Mouse (Mus musculus): ENCODE data around the gene Gpr137. TPM values are rescaled to one million over a fixed set of nuclear protein-coding genes. Genes with fewer than 3 reads are reported as not detected.

Gene Gpr137
- polyA plus RNA-seq, 1 experiment from 2014 or later, result 5.3 TPM

DNA sequence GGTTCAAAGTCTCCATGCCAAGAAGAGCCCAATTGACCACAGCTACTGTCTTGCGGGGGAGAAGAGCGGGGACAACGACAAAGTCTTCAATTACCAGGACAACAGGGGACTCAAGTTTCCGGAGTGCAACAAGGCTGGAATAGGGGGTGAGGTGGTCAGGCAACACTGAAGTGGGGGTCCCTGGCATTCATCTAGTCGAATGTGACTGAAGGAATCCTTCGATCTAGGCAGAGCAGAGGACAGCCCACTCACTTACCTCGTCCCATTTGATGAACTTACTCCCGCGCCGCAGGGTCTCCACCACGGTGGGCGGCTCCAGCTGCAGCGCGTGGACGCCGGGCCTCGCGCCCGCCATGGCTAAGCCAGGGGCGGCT is 27.0 kb upstream of the Gpr137 start:
- Histone ChIP-seq H3K9me3 (replicated peaks; ENCODE audit: control insufficient read depth, low read length) (no peaks in the 10 kb centered on the region), H3K4me3 (ENCODE audit: low read depth, low read length) (peak overlapping the region; percentile 70), H3K4me1 (ENCODE audit: control insufficient read depth, low read depth, low read length) (peaks cover 36% of the 10 kb centered on the region), H3K36me3 (ENCODE audit: control insufficient read depth, insufficient read depth) (0 out of 2 replicates have a peak, but pooled peaks cover 2% of the 10 kb centered on the region), H3K4me2 (ENCODE audit: low read depth, low read length) (peak overlapping the region; percentile 93), H3K9ac (ENCODE audit: low read depth, low read length) (peak overlapping the region; percentile 78), H3K27me3 (ENCODE audit: control insufficient read depth, insufficient read depth, low read depth, low read length) (peaks cover 5% of the 10 kb centered on the region), H3K27ac (ENCODE audit: low read length) (no peak overlapping the region)
- no peak; the same call in 1 of the 2 replicates for ATAC-seq (ENCODE audit: low read depth)
- under 1% methylated on average over 20 of the region's 20 CpGs for WGBS (ENCODE audit: insufficient replicate concordance)

DNA sequence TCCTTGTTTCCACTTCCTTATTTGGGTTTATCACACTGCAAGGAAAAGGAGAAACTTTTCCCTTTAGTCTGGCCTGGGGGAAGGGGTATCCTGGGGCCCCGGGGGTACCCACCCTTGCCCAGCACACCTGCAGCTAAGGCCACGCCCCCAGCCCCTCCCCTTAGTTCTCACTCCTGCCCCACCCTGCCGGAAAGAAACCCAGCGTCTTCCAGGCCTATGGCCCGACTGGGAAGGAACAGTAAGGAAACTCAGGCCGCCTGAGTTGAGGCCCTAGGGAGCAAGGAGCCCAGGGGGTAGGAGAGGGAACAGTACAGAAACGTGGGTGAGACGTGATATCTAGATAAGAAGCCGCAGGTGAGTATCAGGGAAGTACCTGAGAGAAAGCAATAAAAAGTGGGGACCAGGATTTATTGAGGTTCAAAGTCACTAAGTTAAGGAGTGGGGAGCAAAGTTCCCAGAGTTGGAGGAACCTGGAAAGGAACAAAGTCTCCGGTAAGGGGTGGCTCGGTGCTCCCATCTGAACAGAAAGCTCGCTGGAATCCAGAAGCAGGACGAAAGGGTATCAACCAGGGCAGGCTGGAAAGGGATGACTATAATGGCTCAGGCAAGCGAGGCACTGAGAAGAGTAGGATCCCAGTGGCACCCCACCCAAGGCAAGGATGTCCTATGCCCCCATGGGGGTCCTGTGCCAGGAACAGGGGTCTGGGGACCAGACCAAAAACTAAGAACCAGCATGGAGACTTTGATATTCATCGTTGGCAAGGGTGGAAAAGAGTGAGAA is 26.4 kb upstream of the Gpr137 start:
- Histone ChIP-seq H3K9ac (ENCODE audit: low read depth, low read length) (peak overlapping the region; percentile 78), H3K27ac (ENCODE audit: low read length) (no peak overlapping the region), H3K4me1 (ENCODE audit: control insufficient read depth, low read depth, low read length) (peaks cover 30% of the 10 kb centered on the region), H3K27me3 (ENCODE audit: control insufficient read depth, insufficient read depth, low read depth, low read length) (peaks cover 5% of the 10 kb centered on the region), H3K4me3 (ENCODE audit: low read depth, low read length) (peak overlapping the region; percentile 70), H3K9me3 (replicated peaks; ENCODE audit: control insufficient read depth, low read length) (no peaks in the 10 kb centered on the region), H3K4me2 (ENCODE audit: low read depth, low read length) (peak overlapping the region; percentile 93), H3K36me3 (ENCODE audit: control insufficient read depth, insufficient read depth) (0 out of 2 replicates have a peak, but pooled peaks cover 2% of the 10 kb centered on the region)
- ATAC-seq (ENCODE audit: low read depth), result no peak
- WGBS (ENCODE audit: insufficient replicate concordance), result 9% methylated on average over 15 of the region's 15 CpGs

DNA sequence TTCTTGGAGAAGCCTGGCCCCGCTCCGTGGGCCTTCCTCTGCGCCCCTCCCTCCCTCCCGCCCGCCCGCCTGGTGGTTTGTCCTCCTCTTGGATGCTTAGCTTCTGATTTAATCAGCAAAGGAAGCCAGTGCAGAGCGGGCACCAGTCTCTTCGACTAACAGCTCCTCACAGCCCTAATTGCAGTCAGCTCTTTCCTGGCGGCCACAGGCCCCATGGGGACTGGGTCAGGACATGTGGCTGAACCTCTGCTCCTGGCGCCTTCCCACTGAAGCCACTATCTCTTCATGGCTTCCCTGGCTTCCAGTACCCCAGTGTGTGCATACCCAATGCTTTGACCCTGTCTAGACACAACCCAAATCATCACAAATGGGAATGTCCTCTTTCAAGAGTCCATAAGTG is 14.2 kb upstream of the Gpr137 start:
- peaks cover 7% of the 10 kb centered on the region for H3K36me3 ChIP-seq (ENCODE audit: control insufficient read depth, insufficient read depth)
- no peaks in the 10 kb centered on the region for H3K27me3 ChIP-seq (ENCODE audit: control insufficient read depth, insufficient read depth, low read depth, low read length)
- no peak for ATAC-seq (ENCODE audit: low read depth)
- H3K4me3 ChIP-seq (ENCODE audit: low read depth, low read length), result no peak overlapping the region
- H3K9ac ChIP-seq (ENCODE audit: low read depth, low read length), result no peak overlapping the region
- no peaks in the 10 kb centered on the region for H3K9me3 ChIP-seq (replicated peaks; ENCODE audit: control insufficient read depth, low read length)
- H3K27ac ChIP-seq (ENCODE audit: low read length), result no peak overlapping the region
- WGBS (ENCODE audit: insufficient replicate concordance), result 61% methylated on average over 10 of the region's 10 CpGs
- H3K4me2 ChIP-seq (ENCODE audit: low read depth, low read length), result no peak overlapping the region
- peaks cover 12% of the 10 kb centered on the region for H3K4me1 ChIP-seq (ENCODE audit: control insufficient read depth, low read depth, low read length)

- 73% methylated on average over 7 of the region's 7 CpGs for WGBS (ENCODE audit: insufficient replicate concordance)
- H3K27ac ChIP-seq (ENCODE audit: low read length), result no peak overlapping the region
- H3K4me3 ChIP-seq (ENCODE audit: low read depth, low read length), result no peak overlapping the region
- no peaks in the 10 kb centered on the region for H3K9me3 ChIP-seq (replicated peaks; ENCODE audit: control insufficient read depth, low read length)
- no peak overlapping the region for H3K9ac ChIP-seq (ENCODE audit: low read depth, low read length)
- no peak for ATAC-seq (ENCODE audit: low read depth)
- peaks cover 17% of the 10 kb centered on the region for H3K4me1 ChIP-seq (ENCODE audit: control insufficient read depth, low read depth, low read length)
- H3K36me3 ChIP-seq (ENCODE audit: control insufficient read depth, insufficient read depth), result peaks cover 7% of the 10 kb centered on the region
- no peak overlapping the region for H3K4me2 ChIP-seq (ENCODE audit: low read depth, low read length)
- H3K27me3 ChIP-seq (ENCODE audit: control insufficient read depth, insufficient read depth, low read depth, low read length), result no peaks in the 10 kb centered on the region
Observed at GRCm38 (mm10) chr19:6955424-6955823, 13.1 kb upstream of the Gpr137 start.

GRCm38 (mm10) chr19:6954046-6954445 is 11.8 kb upstream of the Gpr137 start:
- no peak overlapping the region for H3K9ac ChIP-seq (ENCODE audit: low read depth, low read length)
- no peak for ATAC-seq (ENCODE audit: low read depth)
- peaks cover 28% of the 10 kb centered on the region for H3K4me1 ChIP-seq (ENCODE audit: control insufficient read depth, low read depth, low read length)
- H3K4me2 ChIP-seq (ENCODE audit: low read depth, low read length), result no peak overlapping the region
- no peaks in the 10 kb centered on the region for H3K9me3 ChIP-seq (replicated peaks; ENCODE audit: control insufficient read depth, low read length)
- no peaks in the 10 kb centered on the region for H3K27me3 ChIP-seq (ENCODE audit: control insufficient read depth, insufficient read depth, low read depth, low read length)
- H3K36me3 ChIP-seq (ENCODE audit: control insufficient read depth, insufficient read depth), result no peaks in the 10 kb centered on the region; the same call in none of the 2 replicates
- 65% methylated on average over 9 of the region's 9 CpGs for WGBS (ENCODE audit: insufficient replicate concordance)
- no peak overlapping the region for H3K27ac ChIP-seq (ENCODE audit: low read length)
- no peak overlapping the region for H3K4me3 ChIP-seq (ENCODE audit: low read depth, low read length)

- H3K4me1 ChIP-seq (ENCODE audit: control insufficient read depth, low read depth, low read length), result peaks cover 28% of the 10 kb centered on the region
- no peaks in the 10 kb centered on the region; the same call in 1 of the 2 replicates for H3K36me3 ChIP-seq (ENCODE audit: control insufficient read depth, insufficient read depth)
- ATAC-seq (ENCODE audit: low read depth), result no peak
- peak overlapping the region; percentile 72 for H3K4me3 ChIP-seq (ENCODE audit: low read depth, low read length)
- peak overlapping the region; percentile 74 for H3K9ac ChIP-seq (ENCODE audit: low read depth, low read length)
- H3K27ac ChIP-seq (ENCODE audit: low read length), result peak overlapping the region; percentile 94
- no peaks in the 10 kb centered on the region for H3K27me3 ChIP-seq (ENCODE audit: control insufficient read depth, insufficient read depth, low read depth, low read length)
- 4% methylated on average over 3 of the region's 3 CpGs for WGBS (ENCODE audit: insufficient replicate concordance)
- H3K9me3 ChIP-seq (replicated peaks; ENCODE audit: control insufficient read depth, low read length), result no peaks in the 10 kb centered on the region
- H3K4me2 ChIP-seq (ENCODE audit: low read depth, low read length), result peak overlapping the region; percentile 96
Observed at GRCm38 (mm10) chr19:6952712-6953037, 10.4 kb upstream of the Gpr137 start.

GRCm38 (mm10) chr19:6951994-6952711 is 9.9 kb upstream of the Gpr137 start:
- H3K4me2 ChIP-seq (ENCODE audit: low read depth, low read length), result peak overlapping the region; percentile 96
- peaks cover 28% of the 10 kb centered on the region for H3K4me1 ChIP-seq (ENCODE audit: control insufficient read depth, low read depth, low read length)
- H3K27ac ChIP-seq (ENCODE audit: low read length), result peak overlapping the region; percentile 94
- no peaks in the 10 kb centered on the region for H3K27me3 ChIP-seq (ENCODE audit: control insufficient read depth, insufficient read depth, low read depth, low read length)
- ATAC-seq (ENCODE audit: low read depth), result peak; percentile 42
- H3K9ac ChIP-seq (ENCODE audit: low read depth, low read length), result peak overlapping the region; percentile 74
- WGBS (ENCODE audit: insufficient replicate concordance), result 2% methylated on average over 31 of the region's 31 CpGs
- H3K9me3 ChIP-seq (replicated peaks; ENCODE audit: control insufficient read depth, low read length), result no peaks in the 10 kb centered on the region
- no peaks in the 10 kb centered on the region; the same call in 1 of the 2 replicates for H3K36me3 ChIP-seq (ENCODE audit: control insufficient read depth, insufficient read depth)
- H3K4me3 ChIP-seq (ENCODE audit: low read depth, low read length), result peak overlapping the region; percentile 72

DNA sequence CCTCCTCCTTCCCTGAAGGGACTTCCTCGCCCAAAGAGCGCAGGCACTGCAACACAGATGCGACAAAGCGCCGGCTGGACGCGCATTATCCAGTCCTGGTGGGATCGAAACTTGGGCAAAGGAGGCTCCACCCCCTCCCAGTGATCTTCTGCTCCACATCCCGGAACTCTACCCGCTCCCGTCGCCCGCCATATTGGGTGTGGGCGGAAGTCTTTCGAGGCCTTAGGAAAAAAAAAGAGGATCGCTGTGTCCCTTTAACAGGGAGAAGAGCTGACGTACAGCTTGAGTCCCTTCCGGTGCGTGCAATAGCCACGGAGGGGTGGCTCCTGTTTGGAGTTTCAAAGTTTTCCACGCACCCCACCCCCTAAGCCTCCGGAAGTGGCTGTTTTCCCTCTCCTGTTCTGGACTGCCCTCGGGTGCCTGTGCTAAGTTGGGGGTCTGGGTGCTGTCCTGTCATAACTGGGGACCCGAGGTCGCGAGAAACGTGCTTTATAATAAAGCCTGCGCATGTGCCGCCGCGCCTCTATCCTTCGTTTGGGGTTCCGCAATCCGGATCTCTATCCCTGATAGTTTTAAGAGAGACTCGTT is 9.2 kb upstream of the Gpr137 start:
- peaks cover 28% of the 10 kb centered on the region for H3K4me1 ChIP-seq (ENCODE audit: control insufficient read depth, low read depth, low read length)
- H3K27ac ChIP-seq (ENCODE audit: low read length), result peak overlapping the region; percentile 94
- H3K9ac ChIP-seq (ENCODE audit: low read depth, low read length), result peak overlapping the region; percentile 74
- H3K4me2 ChIP-seq (ENCODE audit: low read depth, low read length), result peak overlapping the region; percentile 96
- no peaks in the 10 kb centered on the region for H3K27me3 ChIP-seq (ENCODE audit: control insufficient read depth, insufficient read depth, low read depth, low read length)
- H3K4me3 ChIP-seq (ENCODE audit: low read depth, low read length), result peak overlapping the region; percentile 72
- WGBS (ENCODE audit: insufficient replicate concordance), result under 1% methylated on average over 35 of the region's 35 CpGs
- ATAC-seq (ENCODE audit: low read depth), result peak; percentile 80
- H3K9me3 ChIP-seq (replicated peaks; ENCODE audit: control insufficient read depth, low read length), result no peaks in the 10 kb centered on the region
- no peaks in the 10 kb centered on the region for H3K36me3 ChIP-seq (ENCODE audit: control insufficient read depth, insufficient read depth)
